Mouse (Mus musculus): ENCODE results near the gene Cyb5d1. TPM values are rescaled to one million over a fixed set of nuclear protein-coding genes. Genes with fewer than 3 reads are reported as not detected.
A peak's percentile ranks its signal among the peaks of the same experiment; 100 is the strongest.

The Cyb5d1 gene
- 10 to 100 TPM; 32.4 to 38.9 TPM for total RNA-seq (2021)
- long read RNA-seq, experiment 1, transcript Cyb5d1-201 (4 exons, 753 nt) = major isoform, 9 of 18 reads
- long read RNA-seq, experiment 1, partial matches to known transcripts = 2 of 18 reads
- long read RNA-seq, experiment 1, other reads (novel, unspliced or antisense) = 7 of 18 reads
- long read RNA-seq, experiment 2, transcript Cyb5d1-201 (4 exons, 753 nt) = major isoform, 8 of 11 reads
- long read RNA-seq, experiment 2, partial matches to known transcripts = 1 of 11 reads
- long read RNA-seq, experiment 2, other reads (novel, unspliced or antisense) = 2 of 11 reads

DNA sequence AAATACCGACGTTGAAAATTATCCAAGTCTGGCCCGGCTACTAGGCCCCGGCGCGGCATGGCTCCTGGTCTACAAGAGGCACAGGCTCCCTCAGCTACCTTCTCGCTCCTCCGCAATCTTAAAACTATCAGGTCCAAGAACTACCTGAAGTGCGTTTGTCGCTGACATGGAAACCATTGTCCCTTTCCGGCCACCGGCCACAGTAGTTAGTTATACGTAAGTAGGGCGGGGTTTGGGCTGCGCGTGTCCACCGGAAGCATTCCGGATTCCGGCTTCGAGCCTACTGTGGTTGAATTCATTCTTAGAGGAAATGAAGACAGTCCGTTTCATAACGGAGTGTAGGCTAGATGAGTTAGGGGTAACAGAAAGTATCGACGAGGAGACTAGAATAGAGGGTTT is at the start of gene Cyb5d1, which contains the start of gene Naa38:
TSS of gene Cyb5d1 (minus strand) at position 397 of the 399 bp plus-strand sequence.
TSS of gene Naa38 (plus strand) at position 253 of the 399 bp plus-strand sequence.
- DNase-seq = peak; percentile 92

- DNase-seq = peak; percentile 47
Measured at GRCm38 (mm10) chr11:69443328-69443727, 47.9 kb upstream of the Cyb5d1 start.

GRCm38 (mm10) chr11:69437291-69437690 is 41.9 kb upstream of the Cyb5d1 start:
- no peak for DNase-seq

DNA sequence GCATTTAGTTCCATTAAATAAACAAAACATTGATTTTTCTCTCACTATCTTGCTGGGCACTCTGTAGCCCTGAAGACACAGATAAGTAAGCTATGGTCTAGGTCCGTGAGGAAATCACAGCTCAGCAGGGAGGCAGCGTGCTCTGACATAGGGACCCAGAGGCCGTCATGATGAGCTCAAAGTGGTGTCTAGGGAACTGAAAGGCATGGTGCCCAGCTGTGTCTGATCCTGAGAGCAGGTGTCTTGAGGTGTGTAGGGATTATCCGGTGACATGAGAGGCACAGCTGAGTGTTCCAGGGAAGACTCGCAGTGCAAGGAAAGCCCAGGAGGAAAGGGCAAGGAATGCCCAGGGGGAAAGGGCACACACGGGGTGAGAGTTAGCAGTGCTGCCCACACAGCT is 37.8 kb upstream of the Cyb5d1 start:
- DNase-seq = no peak

DNA sequence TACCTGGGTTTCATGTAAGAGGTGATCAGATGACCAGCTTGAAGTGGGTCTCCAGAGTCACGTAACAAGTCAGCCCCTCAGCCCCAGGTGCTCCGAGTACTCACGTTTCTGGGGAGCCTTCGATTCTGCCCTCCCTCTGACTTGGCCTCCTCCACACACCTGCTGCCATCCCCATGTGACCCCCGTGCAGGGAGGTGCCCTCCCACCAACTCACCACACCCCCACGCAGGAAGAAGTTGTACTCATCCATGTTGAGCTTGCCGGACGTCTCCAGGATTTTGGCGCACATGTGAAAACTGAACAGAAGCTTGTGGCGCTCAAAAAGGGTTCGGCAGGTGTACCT is 37.2 kb upstream of the Cyb5d1 start:
- no peak for DNase-seq

GRCm38 (mm10) chr11:69431829-69432639 is 36.6 kb upstream of the Cyb5d1 start:
- DNase-seq = peak; percentile 79

- DNase-seq = no peak
Measured at GRCm38 (mm10) chr11:69430631-69431030, 35.2 kb upstream of the Cyb5d1 start.

- no peak for DNase-seq
Measured at GRCm38 (mm10) chr11:69429313-69429712, 33.9 kb upstream of the Cyb5d1 start.

- DNase-seq = peak; percentile 57
Measured at GRCm38 (mm10) chr11:69428751-69429150, 33.3 kb upstream of the Cyb5d1 start.

DNA sequence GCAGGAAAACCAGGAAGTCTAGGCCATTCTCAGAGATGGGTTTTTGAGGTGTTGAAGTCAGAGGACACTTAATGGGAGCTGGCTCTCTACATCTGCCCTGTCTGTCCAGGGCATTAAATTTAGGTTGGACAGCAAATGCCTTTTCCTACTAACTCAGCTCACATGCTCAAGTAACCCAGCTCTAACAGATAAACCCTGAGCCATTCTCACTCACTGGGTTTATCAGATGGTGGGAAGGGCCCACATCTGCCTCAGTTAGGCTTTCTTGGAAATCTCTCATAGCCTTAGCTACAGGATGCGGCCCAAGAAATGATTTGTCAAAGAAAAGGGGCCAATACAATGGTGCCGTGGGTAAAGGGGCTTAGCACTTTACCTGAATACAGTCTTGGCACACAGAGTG is 30.8 kb upstream of the Cyb5d1 start:
- no peak for DNase-seq

- DNase-seq = no peak
Measured at GRCm38 (mm10) chr11:69423885-69424284, 28.5 kb upstream of the Cyb5d1 start.

DNA sequence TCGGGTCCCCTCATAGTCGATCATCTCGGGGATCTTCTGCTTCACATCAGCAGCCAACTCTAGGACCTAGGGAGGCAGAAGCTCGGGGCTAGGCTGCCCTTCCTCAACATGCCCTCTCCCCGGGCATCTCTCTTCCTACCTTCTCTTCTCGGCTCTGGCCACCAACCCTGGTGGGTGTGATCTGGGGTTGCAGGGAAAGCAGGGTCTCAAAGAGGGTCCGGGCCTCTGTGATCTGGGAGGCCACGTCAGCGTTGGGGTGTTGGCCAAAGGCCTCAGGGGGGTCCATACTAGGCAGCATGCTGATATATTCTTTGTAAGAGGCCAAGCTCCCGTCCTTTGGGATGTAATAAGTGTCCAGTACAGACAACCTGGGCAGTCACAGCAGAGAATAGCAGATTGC is 27.4 kb upstream of the Cyb5d1 start:
- no peak for DNase-seq

- DNase-seq = no peak
Measured at GRCm38 (mm10) chr11:69421131-69421977, 25.9 kb upstream of the Cyb5d1 start.

GRCm38 (mm10) chr11:69420554-69421000 is 25.1 kb upstream of the Cyb5d1 start:
- no peak for DNase-seq

DNA sequence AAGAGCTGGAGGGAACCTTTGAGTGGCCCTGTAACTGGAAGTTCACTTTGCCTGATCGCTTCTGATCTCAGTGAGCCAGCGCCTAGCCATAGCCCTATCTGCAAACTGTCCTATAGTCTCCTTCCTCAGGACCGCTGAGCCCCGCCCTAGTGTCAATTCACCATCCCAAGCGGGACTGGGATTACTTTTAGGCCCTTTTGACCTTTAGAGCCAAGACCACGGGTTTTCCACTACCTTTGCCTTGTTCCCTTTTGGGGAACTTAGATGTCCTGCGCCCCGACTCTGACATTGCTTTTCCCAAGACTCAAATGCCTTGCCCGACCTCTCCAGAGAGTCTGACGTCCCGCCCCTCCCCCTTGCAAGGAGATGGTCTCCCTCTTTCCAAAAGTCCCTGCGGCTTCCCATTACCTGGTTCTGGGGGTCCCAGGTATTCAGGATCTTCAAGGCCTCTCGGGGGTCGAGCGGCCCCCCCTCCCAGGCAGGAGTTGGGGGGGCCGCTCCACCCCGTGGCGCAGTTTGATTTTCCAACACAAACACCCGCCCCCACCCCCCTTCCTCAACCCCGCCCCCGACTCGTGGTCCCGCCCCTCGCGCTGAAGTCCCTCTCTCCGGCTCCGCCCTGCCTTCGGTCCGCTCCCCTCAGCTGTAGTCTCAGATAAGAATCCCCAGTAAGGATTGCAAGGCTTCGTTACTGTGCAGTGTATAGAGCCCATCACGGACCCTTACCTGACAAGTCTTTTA is 24.6 kb upstream of the Cyb5d1 start:
- DNase-seq = peak; percentile 73

- DNase-seq = peak; percentile 52
Measured at GRCm38 (mm10) chr11:69419443-69419812, 24.0 kb upstream of the Cyb5d1 start.

DNA sequence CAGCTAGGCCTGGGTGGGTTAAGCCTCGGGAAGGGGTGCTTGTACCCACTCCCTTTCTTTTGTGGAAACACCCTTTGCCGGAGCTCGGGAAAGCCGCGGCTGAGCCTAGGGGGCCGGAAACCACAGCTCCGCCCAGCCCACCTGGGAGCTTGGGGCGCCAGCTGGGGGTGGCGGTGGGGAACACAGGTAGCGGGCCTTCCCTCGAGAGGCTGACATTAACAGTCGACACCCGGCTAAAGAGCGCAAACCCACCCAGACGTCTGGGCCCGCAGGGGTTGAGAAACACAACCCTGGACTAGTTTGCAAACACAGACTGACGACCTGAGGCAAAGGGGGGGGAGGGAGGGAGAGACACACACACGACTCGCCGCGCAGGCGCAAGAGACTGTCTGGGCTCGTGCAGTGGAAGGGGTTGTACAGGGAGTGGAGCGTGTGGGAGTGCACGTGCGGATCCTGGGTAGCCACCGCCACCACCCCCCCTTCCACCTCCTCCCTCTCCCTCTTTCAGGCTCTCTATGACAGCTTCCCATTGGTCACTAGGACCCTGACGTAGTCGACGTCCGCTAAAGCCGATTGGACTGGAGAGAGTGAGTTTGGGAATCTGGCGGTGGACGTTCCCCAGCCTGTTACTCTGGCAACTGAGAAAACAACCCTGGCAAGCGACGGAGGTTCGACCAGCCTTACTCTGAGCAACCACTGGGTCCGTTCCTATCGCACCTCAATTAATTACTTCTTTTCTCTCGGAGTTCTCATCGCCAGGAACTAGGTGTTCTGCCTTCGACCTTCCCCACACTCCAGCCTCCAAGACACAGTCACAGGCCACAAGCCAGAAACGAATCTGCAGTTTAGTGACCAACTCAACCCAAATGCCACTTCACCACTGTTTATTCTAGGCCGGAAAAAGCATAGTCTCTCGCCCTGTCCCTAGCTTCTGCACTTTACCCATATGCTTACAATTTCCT is 23.3 kb upstream of the Cyb5d1 start:
- DNase-seq = peak; percentile 95

- peak; percentile 98 for DNase-seq
Measured at GRCm38 (mm10) chr11:69417449-69418384, 22.3 kb upstream of the Cyb5d1 start.

DNA sequence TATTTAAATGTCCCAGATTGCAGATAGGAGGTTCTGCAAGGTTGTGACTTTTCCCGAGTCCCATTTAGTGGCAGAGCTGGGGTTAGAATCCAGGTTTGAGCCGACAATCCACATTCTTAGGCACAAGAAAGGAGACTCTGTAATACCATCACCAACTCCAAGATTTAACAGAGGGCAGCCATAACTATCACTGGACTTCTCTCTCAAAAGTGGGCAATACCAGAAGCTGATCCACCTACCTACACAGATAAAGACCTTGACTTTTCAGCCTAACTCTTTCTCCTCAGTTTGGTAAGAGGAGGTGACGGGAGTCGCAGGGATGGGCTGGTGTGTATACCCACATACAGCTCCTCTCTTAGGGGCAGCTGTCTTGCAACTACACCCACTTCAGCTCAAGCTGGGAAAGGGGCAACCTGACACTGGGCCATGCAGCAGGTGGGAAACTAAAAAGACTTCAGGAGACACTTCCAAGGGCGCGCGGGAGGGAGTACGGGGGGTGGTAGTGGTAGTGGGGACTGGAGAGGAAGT is 21.6 kb upstream of the Cyb5d1 start:
- no peak for DNase-seq

Measured in adrenal gland, postnatal 10 days (tissue).